Mouse (Mus musculus) yolk sac, embryonic 10.5 days (tissue): Measurements from ENCODE around the gene Gatc.
"Not testable (repeated sequence)": the region's sequence is repeated elsewhere in the genome, so short reads cannot be mapped to it uniquely, and the experiment has no call there.

ENCODE experiments used
- DNase-seq: peaks from one replicate; pipeline ENCODE4 v3.0.0-alpha.2; 2017; ENCODE audit warnings: low spot score

Gatc gene

DNA sequence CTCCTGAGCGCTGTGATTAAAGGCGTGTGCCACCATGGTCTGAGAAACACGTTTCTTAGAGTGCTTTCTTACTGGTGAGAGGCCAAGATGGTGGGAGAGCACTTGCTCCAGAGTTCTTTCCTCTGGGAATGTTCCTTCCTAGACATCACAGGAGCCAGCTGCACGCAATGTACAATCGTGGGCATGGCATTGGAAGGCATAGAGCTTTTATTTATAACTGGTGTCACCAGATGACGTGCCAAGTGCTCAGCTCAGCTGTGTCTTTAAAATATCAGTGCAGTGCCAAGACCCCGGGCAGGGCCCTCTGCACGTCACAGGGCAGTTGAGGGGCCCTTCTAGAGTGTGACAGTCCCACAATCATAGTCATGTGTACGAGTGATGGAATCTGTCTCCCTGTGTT lies 10.0 kb downstream of the Gatc start:
- no peak for DNase-seq

DNA sequence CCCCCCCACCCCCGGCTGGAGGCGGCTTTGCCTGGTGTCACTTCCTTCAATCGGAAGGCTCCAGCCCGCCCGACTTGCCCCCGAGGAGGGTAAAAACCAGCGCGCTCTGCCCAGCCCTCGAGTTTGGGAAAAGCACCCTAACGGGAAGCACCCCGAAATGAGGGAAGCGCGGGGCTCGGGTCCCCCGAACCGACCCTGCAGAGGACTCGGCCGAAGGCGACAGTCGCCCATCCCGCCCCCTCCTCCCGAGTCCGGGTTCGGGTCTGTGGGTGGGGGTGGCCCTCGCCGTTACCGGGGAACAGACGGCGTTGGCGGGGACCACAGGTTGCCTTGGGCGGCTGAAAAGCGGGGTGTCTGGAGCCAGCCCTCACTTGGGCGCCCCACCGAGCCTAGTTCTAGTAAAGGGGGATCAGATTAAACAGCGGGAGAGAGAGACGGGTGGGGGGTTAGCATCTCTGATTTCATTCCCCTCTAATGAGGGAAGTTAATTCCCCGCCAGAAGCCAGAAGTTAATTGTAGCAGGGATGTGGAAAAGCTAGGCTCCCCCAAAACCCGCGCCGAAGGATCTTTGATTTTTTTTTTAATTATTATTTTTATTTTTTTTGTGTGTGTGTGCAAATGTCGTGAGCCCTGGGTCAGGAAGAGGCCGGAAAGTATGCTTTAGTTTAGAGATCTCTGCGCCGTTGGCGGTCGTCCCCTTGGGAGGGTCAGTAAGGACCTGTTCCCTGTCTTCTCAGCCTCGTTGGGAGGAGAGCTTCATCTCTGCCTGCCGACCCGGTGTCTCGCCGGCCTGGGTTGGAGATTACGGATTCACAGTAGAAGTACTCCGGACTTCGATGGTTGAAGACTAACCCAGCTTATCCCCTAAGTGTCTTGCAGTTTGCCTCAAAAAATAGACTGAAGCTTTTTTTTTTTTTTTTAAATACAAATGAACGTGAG lies 13.1 kb downstream of the Gatc start:
- peak; percentile 53 for DNase-seq

DNA sequence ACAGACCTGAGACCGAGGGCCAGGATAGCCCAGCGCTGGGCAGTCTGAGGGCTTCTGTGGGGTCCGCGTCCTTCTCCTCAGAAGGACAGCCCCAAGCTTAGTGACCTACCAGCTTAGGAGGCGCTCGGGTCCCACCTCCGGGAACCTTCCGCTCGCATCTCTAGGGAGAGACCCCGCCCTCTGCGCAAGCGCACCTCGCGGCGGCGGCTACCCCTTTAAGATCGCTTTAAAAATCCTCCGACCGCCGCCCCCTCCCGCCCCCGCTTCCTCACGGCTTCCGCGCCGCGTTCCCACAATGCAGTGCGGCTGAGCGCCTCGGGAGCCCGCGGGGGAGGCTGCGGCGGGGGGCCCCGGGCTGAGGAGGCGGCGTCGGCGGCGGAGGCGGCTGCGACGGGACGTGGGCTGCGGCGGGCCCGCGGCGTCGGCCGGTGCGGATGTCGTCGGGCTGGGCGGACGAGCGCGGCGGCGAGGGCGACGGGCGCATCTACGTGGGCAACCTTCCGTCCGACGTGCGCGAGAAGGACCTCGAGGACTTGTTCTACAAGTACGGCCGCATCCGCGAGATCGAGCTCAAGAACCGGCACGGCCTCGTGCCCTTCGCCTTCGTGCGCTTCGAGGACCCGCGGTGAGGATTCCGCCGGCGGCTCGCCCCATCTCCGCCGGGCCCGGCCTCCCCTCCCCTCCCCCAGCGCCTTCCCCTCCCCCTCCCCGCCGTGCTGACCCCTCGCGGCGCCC lies 13.9 kb downstream of the Gatc start, which contains the start of gene Srsf9:
Gene Srsf9 (plus strand): TSS at position 303 of the 735 bp plus-strand sequence.
- peak; percentile 94 for DNase-seq

DNA sequence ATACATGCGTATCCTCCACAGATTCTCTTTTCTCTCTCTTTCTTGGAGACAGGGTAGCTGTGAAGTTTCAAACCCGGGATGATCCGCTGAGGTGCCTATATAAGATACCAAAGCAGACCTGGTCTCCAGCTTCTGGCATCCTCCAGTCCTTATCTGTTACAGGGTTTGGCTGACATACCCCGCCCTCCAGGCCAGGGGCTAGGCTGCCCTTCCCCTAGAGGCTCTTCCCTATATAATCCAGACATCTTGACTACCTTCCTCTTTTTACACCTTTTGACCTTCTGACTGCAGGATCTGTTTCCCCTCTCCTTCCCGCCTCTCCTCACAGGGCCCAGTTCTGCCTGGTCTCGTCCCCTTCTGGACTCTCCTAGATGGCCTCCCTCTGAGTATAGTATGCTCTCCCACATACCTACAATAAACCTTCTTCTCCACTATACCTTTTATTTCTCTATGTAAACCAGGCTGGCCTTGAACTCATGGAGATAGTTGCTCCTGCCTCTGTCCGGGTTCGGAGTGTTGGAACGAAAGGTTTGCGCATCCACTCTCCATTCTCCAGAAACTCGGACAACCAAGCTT lies 14.6 kb downstream of the Gatc start:
- DNase-seq, result peak; percentile 36

DNA sequence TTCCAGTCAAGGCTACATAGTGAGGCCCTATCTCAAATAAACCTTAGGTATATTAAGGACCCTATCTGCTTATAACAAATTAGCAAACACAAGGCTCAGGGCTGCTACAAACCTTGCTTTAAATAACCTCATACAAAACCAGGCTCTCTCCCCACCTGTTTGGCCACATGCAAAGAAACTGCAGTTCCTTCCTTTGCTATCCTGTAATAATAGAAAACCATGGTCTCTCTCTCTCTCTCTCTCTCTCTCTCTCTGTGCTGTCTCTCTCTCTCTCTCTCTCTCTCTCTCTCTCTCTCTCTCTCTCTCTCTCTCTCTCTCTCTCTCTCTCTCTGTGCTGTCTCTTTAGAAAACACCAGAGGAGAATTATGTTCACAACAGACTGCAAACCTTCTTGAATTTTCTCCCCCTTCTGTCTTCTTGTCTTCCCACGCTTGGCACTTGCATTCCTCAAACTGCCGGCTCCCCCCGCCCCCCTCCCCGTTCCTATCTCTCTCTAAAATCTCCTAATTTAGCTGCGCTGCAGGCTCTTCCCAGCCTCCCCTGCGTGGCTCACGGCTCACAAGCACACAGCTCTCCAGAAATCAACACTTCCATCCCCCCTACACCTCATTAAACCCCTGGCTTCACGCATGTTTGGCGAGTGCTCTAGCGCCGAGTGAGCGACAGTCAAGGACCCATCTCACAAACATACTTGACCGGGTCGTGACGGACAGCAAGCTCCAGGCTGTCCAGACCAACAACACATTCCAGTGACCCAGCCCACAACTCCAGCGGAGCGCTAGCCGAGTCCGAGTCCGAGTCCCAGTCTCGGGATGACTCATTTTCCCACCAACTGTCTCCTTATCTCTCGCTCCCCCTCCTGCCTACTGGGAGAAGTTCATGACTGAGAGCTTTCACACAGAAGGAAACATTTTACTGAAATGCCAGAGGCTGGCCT lies 21.7 kb downstream of the Gatc start:
- DNase-seq, result peak; percentile 85

DNA sequence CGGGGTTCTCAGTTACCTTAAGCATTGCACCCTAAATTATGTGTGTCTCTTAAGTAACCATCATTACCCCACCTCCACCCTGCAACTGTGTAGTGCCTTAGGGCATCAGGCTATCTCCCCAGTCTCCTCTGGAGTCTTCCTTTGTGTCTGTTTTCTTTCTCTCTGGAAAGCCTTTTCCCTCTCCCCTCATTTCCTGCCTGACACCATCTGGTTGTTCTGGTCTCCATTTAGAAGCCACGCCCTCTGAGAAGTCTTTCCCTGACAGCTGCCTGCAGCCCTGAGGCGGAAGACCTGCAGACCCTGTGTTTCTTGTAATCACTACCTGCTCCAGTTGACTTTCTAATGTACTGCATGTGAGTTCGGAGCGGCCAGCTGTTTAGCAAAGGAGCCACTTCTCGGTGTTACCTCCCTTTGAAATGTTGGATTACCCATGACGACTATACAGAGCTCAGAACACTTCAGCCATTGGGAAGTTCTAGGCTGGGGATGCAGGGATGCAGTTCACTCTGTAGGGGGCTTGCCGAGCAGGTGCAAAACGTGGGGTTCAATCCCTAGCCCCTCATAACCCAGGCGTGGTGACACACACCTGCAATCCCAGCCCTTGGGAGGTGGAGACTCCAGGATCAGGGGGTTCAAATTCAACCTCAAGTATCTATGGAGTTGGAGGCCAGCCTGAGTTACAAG lies 23.2 kb downstream of the Gatc start:
- DNase-seq, result peak; percentile 58

DNA sequence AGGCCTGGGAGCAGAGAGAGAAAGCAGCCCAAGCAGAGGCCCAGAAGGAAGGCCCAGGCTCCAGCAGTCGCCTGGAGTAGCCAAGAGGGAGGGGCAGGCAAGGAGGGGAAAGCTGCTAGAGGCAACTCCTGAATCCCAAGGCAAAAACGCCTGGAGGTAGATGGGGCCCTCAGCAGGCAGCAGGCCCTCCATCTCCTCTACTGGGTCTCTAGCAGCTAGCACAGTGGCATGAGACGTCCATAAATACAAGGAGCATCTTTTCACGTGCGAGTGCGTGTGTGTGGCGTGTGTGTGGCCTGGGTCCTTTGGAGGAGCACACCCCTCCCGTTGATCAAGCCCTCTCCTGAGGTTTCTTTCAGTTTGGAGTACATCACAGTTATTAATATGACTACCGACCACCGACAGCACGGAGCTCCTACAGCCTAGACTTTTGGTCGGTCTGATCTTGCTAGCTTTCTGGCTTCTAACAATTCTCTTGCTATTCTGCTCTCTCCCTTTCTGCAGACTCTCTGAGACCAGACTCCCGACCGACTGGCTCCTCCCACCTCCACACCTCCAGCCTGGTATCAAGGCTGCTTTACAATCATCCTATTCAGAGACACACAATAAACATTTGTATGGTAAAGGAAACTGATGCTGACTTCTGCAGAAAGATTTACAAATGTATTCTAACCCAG lies 23.9 kb downstream of the Gatc start:
- no peak for DNase-seq

DNA sequence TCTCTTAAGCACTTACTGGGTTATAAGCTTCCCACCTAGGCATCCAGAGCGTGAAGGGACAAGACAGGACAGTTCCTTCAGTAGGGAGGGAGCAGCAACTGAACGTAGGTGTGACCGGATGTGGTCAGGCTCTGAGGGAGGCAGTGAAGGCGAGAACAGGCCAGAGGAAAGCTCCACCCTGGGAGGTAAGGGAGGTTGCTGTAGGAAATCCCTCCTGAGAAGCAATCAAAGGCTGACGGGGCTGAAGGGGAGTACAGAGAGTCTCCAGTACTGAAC lies 27.4 kb downstream of the Gatc start:
- no peak for DNase-seq

DNA sequence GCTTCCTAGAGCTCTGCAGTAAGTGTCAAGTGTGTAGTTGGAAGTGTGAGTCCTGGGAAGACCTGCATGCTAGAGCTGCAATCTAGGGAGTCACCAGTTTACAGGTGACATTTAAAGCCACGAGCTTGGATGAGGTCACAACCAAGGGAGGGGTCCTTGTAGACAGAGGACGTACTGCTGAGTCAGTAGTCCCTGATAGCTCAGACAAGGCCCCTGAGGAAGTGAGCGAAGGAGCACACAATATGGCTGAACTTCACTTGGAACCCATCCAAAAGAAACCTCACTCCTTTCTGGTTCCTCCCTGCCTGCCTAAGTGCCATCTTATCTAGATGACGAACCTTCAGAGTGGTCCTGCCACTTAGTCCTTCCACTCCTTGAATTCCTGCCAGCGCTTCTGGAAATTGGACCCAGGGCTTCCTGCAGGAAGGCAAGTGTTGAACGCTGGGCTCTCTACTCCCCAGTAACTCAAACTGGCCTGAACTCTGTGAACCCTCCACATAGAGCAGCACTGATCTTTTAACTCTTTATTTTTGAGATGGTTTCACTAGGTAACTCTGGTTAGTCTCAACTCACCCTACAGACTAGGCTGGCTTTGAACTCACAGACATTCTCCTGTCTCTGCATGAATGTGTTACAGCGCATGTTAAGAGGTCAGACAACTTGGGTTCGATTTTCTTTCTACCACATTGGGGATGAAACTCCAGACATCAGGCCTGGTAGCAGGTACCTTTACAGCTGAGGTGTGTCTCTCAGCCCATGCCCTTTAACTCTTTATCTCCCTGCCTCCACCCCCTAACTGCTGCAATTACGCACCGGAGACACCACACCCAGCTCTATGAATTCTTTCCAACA lies 27.9 kb downstream of the Gatc start:
- DNase-seq, result no peak

DNA sequence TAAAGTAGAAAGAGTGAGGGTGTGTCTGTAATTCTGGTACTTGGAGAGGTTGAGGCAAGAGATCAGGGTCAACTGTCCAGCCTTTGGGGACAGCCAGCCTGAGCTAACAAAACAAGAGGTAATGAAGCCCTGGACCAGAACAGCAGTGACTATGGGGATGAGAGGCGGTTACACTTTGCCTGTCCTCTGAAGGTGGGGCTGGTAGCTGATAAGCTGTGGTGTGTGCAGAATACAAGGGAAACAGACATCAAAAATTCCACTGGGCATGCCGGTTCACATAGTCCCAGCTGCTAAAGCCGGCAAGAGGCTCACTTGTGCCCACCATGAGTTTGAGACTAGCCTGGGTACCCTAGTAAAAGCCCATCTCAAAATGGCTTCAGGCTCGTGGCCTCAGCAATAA lies 28.6 kb downstream of the Gatc start:
- DNase-seq, result no peak

DNA sequence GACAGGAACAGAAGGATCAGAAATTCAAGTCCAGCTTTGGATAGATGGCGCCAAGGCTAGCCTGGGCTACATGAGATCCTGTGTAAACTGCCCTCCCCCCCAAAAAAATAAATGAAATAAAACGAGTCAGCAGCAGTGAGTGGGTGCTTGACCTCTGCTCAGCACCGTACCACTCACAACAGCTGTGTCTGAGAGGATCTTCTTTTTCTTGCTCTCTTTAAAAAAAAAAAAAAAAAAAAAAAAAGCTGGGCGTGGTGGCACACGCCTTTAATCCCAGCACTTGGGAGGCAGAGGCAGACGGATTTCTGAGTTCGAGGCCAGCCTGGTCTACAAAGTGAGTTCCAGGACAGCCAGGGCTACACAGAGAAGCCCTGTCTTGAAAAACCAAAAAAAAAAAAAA lies 38.8 kb downstream of the Gatc start:
- DNase-seq, result not testable (repeated sequence)

DNA sequence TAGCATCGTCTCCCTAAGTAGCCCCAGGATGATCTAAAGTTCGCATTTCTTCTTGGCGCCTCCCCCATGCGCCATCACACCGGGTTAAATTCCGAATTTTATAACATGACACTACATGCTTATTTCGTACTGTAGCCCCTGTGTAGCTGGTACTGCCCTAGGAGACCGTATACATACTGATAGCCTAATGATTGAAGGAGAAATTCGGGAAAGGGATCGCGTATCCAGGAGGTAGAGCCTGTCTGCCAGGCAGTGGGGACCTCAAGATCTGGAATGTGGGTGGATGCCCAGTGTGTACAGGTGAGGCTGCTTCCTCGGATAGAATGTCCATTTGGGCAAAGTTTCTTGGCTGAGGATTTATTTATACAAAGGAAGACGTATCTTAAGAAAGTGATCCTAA lies 39.4 kb downstream of the Gatc start:
- DNase-seq, result no peak

DNA sequence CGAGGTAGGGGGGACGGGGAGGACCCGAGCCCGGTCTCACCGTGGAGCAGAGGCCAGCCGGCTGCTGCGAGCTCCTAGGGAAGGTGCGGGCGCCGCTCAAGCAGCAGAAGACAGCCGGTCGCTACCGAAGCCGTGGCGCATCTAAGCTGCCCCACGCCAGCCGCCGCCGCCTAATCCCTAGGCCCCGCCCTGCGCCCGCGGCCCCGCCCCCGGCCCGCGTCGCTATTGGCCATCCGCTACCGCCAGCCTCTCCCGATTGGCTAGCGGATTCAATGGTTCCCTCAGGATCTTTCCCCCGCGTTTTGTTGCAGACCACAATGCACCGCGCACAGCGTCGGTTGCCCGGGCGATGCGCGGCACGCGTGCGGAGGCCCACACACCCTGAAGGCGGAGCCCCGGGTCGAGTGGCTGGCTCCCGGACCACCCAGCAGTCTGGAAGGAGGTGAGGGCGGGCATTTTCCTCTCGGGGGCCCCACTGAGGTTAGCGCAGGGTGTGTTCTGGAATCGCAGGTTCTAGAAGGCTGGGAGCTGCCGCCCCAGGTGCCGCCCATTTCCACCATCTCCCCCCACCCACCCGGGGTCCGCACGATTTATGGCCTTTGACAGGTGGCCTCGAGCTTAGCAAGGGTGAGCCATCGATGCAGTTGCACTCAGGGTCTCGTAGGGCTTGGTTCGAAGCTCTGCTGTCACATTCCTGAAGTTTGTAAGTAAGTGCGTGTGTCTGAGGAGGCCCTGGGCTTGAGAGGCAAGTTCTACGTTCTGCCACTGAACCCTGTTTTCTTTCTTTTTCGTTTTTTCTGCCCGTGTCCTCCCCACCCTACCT lies 40.0 kb downstream of the Gatc start, which contains the start of gene Dynll1:
Gene Dynll1 (minus strand): TSS at position 208 of the 823 bp plus-strand sequence.
- DNase-seq, result peak; percentile 99

DNA sequence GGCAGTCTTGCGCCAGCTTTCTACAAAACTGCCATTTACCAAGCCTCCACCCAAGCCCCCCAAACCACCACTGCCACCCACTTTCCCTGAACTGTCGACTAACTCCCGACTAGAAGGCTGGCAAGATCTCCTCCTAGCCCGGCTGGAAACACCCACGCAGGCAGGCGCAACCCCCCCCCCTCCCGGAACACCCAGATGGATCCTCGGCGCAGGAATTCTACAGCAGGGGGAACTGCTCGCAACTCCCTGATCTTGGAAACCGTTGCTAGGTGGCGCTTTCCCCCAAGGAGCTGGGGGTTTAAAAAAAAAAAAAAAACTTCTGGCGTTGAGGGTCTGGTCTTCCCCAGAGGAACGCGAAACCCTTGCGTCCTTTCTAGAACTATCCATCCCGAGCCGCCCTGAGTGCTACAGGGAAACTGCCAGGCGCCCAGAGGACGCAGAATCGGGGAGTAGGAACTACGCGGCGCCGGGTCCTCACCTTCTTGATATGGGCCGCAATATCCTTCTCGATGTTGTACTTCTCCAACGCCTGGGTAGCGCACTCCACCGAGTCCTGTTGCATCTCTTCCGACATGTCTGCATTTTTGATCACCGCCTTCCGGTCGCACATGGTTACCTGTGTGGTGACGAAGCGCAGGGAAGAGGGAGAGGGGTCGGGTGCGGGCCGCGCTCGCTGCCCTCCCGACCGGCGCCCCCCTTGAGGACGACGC lies 40.8 kb downstream of the Gatc start:
- peak; percentile 82 for DNase-seq

DNA sequence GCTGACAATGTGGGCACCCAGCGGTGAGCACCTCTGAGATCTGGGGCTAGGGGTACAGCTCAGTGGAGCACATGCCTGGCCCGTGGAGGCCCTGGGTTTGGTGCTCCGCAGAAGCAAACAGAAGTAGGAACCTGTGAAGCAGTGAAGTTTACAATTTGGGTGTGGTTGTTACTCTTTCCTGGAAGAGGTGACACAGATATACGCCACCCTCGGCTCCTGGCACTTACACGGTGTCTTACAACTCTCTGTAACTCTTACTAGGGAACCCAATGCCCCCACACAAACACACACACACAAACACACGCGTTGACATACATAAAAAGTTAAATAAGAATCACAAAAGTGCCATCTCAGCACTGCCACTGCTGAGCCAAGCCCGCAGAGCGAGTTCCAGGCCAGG lies 44.6 kb downstream of the Gatc start:
- DNase-seq, result no peak

DNA sequence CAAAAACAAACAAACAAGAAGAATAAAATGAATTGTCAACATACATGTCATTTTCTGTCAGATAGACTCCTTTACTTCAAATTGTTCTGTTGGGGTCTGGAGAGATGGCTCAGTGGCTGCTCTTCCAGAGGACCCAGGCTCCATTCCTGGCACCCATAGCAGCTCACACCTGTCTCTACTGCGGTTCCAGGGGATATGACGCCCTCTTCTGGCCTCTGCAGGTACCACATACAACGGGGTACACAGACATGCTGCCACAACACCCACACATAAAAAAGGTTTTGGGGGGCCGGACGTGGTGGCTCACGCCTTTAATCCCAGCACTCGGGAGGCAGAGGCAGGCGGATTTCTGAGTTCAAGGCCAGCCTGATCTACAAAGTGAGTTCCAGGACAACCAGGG lies 46.8 kb downstream of the Gatc start:
- DNase-seq, result no peak

DNA sequence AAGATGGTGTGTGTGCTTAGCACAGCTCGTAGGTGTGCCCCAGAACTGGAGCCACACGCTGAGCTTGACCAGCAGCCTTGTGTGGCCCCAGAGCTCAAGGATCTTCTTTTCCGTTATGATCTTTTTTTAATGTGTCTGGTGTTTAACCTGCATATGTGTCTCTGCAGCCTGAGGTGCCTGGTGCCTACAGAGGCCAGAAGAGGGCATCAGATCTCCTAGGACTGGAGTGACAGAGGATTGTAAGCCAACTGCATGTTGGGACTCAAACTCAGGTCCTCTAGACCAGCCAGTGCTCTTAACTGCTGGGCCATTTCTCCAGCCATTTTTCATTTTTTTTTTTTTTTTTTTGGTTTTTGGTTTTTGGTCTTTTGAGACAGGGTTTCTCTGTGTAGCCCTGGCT lies 56.2 kb downstream of the Gatc start:
- no peak for DNase-seq
